Mouse (Mus musculus) spleen, embryonic (tissue): ENCODE results near the gene 1700037H04Rik.

Experiments
- CTCF ChIA-PET: fragments of 350-600 bp; sonication (Branson Sonifier 250); formaldehyde crosslinking; loops from one replicate; lab custom pipeline; 2022; lab: Charles Lee

The 1700037H04Rik gene

GRCm38 (mm10) chr2:131159938-131160581, at the start of gene 1700037H04Rik:
TSS of gene 1700037H04Rik (minus strand) at chr2:131160081.
- CTCF ChIA-PET, result no interaction called here

DNA sequence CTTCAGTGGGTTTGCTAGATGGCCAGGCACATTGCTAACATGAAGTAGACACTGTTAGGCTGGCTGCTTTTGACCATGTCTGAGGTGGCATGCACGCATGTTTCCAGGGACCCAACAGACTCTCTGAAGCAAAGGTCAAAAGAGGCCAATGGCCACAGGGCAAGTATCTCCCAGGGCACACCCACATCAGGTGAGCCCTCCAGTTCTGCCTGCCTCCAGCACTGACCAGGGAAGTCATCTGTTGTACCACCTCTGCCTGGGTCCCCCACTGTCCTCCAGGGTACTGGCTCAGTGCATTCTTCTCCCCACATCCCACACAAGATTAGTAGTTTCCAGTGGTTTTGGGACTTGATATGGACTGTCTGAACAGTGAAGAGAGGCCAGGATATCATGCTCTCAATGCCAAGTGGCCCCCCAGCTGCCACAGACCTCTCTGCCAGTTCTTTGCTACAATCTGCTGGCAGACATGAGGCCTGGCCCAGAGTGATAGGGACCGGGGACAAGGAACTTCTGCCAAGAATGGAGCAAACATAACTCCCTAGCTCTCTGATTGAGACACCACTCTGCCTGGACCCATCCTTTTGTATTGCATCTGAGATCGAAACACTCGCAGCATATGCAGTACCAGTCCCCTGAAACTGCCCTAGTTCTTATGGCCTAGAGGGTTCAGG, 49.4 kb upstream of the 1700037H04Rik start:
- CTCF ChIA-PET, result interaction anchor here (0.6 kb wide), 1 partner anchor 10 kb away, joined by 4 read pairs; no protein-coding TSS in a partner anchor

- CTCF ChIA-PET, result no interaction called here
These were observed 48.5 kb upstream of the 1700037H04Rik start for GRCm38 (mm10) chr2:131208356-131208755.

- CTCF ChIA-PET, result interaction anchor here (1.1 kb wide), 1 partner anchor 98 kb away, joined by 3 read pairs; no protein-coding TSS in a partner anchor
These were observed 46.9 kb upstream of the 1700037H04Rik start, which contains the start of gene Ap5s1 for GRCm38 (mm10) chr2:131206778-131207177. TSS of gene Ap5s1 (plus strand) at chr2:131207078.

DNA sequence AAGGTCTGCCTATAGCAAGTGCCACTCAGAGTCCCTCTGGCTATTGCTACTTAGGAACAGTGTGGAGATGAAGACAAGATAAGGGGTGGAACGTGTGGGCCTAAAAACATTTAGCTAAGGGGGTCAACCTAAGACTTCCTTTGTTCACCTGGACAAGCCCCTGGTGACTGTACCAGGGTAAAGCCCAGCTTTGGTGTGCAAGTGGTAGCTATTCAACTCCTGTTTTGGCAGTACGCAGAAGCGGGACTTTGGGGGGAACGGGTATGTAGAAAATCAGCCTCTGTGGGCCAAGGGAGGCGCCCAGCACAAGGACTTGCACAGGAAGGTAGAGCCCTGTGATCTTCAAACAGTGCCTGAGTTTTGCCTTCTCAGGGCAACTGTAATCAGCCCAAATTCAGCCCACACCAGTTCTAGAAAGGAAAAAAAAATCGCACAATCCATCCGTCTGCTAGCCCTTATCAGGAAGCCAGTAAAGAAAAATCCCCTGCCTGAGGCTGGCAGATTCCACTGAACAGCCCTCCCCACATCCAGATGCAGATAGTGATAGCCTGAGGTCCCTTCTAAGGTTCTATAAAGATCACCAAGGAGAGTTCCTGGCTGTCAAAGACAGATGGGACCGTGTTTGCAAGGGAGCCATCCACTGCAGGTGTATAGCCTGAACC, 45.8 kb upstream of the 1700037H04Rik start:
- CTCF ChIA-PET, result no interaction called here

GRCm38 (mm10) chr2:131204410-131204981, 44.6 kb upstream of the 1700037H04Rik start:
- CTCF ChIA-PET, result interaction anchor here (0.7 kb wide), 1 partner anchor 11 kb away, joined by 3 read pairs; no protein-coding TSS in a partner anchor

- CTCF ChIA-PET, result no interaction called here
These were observed 44.0 kb upstream of the 1700037H04Rik start for GRCm38 (mm10) chr2:131203816-131204409.

DNA sequence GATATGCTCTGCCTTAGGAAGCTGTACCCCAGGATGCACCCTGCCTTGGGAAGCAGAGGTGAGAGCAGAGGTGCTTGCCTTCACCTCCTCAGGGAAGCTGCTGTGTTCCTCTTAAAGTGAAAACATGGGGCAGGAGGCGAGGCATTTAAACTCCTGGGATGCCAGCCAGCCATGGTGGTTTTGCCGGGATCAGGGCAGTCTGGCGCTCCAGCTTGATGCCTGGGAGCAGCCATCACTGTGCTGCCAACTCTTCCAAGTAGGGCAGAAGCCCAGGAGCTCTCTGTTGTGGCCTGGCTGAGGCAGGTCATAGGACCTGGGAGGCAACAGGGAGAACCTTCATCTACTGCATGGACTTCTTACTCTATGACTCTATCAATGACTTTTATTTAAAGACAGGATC, 41.4 kb upstream of the 1700037H04Rik start:
- CTCF ChIA-PET, result no interaction called here

DNA sequence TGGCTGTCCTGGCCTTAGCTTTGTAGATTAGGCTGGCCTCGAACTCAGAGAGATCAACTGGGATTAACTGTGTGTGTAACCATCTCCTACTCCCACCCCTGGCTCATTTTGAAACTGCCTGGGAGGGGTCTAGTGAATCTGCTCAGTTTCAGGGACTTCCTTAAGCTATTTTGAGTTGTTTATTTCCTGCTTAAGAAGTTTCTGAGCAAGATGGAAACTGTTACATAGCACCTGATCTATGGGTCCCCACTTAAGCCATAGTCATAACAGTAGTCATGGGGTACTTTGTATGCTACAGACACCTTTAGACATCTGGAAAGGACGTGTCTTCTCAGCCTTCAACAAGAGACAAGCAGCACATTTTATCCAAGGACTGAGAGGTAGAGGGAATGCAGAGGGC, 40.8 kb upstream of the 1700037H04Rik start:
- CTCF ChIA-PET, result no interaction called here

- CTCF ChIA-PET, result interaction anchor here (0.8 kb wide), 1 partner anchor 12 kb away, joined by 5 read pairs; no protein-coding TSS in a partner anchor
These were observed 36.9 kb upstream of the 1700037H04Rik start for GRCm38 (mm10) chr2:131196606-131197316.

GRCm38 (mm10) chr2:131191005-131191390, 31.1 kb upstream of the 1700037H04Rik start:
- CTCF ChIA-PET, result no interaction called here

DNA sequence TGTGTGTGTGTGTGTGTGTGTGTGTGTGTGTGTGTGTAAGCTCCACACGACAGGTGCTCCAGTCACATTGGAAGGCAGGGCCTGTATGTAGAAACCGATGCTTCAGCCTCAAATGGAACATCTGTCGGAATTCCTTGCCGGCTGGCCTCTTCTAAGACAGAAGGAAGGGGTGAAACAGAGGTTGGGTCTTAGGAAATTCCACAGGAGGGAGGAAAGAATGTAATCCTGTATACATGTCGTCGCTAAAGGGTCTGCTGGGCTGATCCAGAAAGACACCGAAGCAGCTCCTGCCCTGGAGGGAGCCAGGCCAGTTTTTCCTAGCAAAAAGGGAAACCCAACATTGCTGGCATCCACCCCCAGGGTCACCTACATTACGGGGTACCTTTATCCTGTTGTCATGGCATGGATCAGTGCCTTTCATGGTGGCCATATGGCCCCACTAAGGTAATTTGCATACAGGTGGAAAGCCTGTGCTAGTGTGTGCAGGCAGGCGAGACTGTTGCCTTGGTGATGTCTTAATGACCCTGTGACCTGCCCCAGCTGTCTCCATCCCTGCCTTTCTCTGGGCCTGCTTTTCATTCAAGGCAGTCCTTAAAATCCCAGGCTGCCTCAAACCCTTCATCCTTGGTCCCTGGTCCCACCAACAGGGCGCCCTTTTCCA, 30.6 kb upstream of the 1700037H04Rik start:
- CTCF ChIA-PET, result no interaction called here

GRCm38 (mm10) chr2:131189521-131190309, 29.8 kb upstream of the 1700037H04Rik start:
- CTCF ChIA-PET, result no interaction called here

DNA sequence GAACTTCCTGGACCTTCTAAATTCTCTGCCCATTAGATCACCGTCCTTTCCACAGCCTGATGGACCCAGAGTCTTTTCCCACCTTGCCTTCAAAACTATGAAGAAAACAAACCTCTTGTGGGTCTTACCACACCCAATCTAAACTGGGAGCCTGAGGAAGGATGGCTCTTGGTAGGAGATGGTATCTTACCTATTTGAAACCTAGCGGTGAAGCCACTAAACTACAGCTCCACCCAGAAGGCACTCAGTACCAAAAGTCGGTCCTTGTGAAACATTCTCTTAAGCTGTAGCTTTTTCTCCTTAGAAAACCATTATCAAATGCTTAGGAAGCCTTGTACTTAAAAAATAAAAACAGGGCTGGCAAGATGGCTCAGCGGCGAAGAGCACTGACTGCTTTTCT, 28.4 kb upstream of the 1700037H04Rik start:
- CTCF ChIA-PET, result no interaction called here

GRCm38 (mm10) chr2:131187602-131187922, 27.7 kb upstream of the 1700037H04Rik start:
- CTCF ChIA-PET, result no interaction called here

- CTCF ChIA-PET, result no interaction called here
These were observed 27.1 kb upstream of the 1700037H04Rik start, which contains the start of the genes Cdc25b and Spef1 for GRCm38 (mm10) chr2:131186771-131187601. TSS of gene Cdc25b (plus strand) at chr2:131186949. TSS of gene Spef1 (minus strand) at chr2:131187282.

DNA sequence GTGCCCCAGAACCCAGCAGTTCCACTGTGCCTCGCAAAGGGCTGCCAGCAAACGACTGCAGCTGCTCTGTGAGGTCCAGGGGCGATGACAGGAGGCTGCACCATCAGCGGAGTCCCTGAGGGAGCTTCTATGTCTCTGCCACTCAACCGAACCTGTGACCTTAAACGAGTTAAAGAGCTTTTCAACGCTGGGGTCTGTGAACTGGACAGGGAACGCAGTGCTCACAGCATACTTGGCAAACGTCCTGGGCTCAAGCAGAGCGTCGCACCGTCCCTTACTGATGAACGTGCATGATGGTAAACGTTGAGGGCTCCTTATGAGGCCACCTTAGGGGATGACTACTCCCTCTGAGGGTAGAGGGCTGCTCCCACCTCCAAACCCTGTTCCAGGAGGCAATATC, 26.5 kb upstream of the 1700037H04Rik start:
- CTCF ChIA-PET, result no interaction called here

DNA sequence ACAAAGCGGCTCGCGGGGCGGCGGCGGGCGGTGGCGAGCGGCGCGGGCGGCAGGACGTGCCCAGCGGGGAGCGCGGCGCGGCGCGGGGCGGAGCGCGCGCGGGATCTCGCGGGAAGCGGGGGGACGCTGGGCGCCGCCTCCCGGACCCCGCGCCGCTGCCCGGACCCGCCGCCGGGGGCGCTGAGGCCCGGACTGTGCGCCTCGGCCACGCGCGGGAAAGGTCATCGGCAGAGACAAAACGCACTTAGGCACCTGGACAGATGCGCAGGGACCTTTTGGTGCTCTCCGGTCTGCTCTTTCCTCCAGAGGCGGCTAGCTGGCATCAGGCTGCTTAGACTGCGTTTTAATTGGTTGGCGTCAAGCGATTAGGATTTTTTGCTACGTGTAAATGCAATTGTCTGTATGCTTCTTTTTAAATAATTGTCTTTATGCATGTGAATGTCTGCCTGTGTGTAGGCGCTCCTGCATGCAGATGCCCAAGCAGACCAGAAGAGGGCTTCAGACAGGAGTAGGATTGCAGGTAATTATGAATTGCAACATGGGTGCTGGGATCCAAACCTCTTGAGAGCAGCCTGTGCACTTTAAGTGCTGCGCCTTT, 20.2 kb upstream of the 1700037H04Rik start, which contains the start of gene Cenpb:
Gene Cenpb (minus strand): TSS at position 78 of the 598 bp plus-strand sequence.
- CTCF ChIA-PET, result no interaction called here
